Mouse (Mus musculus): ENCODE measurements around the gene Gnaz.
"Not testable (repeated sequence)": the region's sequence is repeated elsewhere in the genome, so short reads cannot be mapped to it uniquely, and the experiment has no call there.

Gnaz gene

DNA sequence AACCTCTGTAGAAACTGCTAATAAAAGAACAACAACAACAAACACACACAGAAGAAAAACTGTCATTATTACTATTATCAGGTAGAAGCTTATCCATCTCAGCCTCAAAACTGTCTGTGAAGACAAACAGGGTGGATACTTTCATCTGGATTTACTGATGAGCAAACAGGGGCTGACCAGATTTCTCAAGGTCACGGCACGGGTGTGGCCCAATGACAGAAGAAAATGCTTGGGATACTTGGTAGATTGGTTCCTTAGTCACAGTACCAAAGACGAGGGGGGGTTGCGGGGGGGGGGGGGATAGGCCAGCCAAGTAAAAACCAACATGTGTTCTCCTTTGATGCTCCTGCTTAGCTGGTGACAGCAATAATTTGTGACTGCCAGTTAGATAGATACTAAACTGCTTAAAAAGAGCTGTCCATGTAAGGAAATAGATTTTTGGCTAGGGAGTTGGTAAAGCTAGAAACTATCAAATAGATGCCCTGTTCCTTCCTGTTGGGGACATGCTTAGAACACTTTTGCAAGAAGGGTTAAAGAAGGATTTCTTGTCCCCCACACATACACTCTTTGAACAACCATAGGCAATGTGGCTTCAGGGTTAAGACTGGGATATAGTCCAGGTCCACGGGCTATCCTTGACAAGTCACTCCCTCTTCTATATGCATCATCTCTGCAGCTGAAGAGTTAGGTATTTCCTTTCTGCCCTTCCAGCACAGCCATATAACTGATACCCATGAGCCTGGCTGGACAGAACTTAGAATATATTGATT, 64.6 kb downstream of the Gnaz start:
- DNase-seq = no peak

DNA sequence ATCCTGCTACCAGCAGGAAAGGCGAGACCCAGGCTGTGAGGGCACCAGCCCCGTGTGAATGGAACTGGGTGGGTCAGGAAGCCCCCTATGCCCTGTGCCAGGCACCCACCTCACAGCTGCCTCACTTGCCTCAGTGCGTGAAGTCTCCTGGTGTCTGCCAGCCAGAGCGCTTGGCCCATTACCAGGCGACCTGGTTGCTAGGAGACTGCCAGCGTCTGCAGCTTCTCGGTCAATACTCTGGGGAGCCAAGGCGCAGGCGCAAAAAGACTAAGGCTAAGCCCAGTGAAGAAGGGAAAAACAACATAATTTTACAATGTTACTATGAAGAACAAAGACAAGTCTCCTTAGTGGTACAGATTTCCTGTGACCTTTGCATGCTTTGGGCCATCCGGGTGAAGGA, 65.4 kb downstream of the Gnaz start, which contains the start of gene Rsph14:
TSS of gene Rsph14 (minus strand) at position 192 of the 400 bp plus-strand sequence.
- peak; percentile 97 for DNase-seq

DNA sequence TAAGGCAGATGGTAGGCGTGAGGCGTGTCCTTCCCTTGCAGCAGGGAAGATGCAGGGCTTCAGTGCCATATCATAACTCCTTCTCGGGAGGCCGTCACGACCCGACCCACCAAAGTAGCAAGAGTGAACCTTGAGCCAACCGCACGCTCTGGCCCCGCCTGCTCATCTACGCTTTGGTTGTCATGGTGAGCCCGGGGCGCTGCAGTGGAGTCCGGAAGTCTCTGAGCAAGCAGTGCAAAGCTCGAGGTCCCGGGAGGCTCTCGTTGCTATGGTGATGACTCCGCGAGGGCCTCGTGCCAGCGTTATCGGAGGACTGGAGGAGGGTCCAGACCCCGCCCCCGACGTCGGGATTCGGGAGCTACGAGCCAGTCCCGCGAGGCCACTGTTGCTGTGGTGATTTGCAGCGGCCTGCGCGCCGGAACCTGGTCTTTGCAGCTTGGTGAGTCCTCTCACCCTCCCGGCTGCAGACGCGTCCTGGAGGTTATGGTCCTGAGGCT, 70.0 kb downstream of the Gnaz start, which contains the start of gene Rab36:
TSS of gene Rab36 (plus strand) at position 176 of the 497 bp plus-strand sequence.
- peak; percentile 100 for DNase-seq

DNA sequence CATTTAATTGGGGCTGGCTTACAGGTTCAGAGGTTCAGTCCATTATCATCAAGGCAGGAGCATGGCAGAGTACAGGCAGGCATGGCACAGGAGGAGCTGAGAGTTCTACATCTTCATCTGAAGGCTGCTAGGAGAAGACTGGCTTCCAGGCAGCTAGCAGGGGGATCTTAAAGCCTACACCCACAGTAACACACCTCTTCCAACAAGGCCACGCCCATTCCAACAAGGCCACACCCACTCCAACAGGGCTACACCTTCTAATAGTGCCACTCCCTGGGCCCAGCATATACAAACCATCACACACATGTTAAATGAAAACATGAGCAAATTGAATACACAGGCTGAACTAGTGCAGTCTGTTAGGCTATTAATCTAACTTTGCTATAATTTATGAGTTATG, 75.1 kb downstream of the Gnaz start:
- DNase-seq = not testable (repeated sequence)

DNA sequence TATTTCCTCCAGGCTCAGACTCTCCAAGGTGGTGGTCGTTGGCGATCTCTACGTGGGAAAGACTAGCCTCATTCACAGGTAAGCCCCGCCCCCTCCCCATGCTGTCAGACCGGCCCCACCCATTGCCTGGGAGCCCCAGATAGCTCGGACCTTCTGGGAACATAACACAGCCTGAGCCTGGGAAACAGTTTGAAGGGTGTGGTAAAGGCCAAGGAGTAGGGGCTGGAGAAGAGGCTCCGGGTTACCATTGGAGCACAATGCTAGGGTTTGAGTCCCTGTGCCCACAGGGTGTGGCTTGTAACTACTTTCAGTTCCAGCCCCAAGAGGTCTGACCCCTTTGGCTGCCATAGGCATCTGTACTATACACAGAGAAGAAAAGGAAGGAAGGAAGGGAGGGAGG, 77.5 kb downstream of the Gnaz start:
- no peak for DNase-seq

DNA sequence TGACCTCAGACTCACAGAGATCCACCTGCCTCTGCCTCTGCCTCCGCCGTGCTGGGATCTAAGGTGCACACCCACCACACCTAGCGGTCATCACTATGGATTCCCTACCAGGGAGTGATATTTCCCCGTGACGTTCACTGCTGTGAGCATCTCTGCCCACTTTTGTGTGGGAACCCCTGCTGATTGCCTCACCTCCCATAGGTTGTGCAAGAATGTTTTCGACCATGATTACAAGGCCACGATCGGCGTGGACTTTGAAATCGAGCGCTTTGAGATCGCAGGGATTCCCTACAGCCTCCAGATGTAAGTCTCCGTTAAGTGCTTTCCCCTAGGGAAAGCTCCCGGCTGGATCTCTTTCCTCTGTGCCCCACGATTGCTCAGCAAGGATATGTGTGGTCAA, 78.9 kb downstream of the Gnaz start:
- no peak for DNase-seq

DNA sequence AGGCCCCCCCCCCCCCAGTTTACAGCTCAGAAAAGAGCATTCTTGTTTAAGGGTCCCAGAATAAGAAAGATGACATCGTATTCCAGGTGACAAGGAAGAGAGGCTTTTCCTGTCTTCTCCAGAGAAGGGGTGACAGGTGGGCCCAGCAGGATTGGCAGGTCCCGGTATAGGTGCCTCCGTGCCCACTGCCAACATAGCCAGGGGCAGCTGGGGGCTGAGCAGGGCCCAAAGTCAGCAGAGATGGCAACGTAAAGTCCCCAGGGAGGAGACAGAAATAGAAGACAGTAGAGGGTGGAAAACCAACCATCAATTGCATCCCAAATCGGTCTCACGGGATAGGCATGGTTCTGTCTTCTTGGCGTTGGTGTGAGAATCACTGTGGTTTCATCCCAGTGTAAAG, 81.7 kb downstream of the Gnaz start:
- DNase-seq = peak; percentile 80

DNA sequence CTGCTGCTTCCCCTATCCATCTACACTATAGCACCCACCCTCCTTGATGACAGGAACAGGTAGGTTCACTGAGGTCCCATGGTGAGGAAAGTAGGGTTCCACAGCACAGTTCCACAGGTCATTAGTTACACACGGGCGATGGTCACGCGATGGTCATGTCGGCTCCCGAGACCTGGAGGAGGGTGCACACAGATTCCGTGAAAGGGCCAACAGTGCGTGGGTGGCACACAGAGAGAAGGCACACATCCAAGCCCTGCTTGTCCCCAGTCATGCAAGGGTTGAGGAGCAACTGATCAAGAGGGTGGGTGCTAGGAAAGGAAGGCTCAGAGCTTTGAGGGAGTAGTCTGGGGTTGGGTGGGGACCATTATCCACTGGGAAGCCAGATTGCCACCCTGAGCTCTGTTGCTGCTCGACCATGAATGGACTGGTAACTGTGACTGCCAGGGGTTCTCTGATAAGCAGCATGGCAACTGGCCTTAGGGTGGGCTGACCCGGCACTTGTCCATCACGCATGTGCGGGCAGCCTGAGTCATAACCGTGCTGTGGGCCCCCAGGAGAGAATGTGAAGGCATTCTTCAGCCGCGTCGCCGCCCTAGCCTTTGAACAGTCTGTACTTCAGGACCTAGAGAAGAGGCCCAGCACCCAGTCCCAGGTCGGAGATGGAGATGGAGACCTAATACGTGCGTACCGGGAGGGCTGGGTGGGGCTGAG, 84.5 kb downstream of the Gnaz start:
- DNase-seq = peak; percentile 86

DNA sequence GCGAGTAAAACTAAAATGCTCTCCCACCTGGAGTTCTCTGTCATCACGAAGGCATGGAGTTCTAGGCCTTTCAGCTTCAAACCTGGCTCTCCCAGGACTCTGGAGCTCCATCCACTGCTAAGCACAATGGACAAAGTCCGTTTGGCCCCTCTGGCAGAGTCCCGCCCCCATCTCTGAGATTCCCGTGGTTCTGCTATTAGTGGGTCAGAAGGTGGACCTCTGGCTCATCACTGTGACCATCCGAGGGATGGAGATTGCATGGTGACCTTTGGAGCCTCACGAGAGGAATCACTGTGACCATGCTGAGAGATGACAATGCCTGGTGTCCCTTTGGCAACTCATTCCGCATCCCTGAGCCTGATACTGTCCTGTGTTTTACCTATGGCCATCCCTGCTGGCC, 85.9 kb downstream of the Gnaz start:
- peak; percentile 83 for DNase-seq

DNA sequence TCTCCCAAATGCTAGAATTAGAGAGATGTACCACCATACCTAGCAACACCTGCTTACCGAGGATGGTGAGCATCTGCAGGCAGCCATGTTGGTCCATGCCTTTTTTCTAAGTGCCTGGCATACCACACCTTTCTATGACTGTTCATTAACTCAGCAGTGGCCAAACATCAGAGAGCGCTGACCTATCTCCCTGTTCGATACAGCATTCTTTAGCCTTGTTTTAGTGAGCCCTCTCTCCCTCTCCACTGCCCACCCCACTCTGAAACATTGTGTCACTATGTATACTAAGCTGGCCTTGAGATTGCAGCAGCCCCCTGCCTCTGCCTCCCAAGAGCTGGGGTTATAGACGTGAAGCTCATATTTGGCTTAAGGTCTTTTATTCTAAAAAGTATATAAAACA, 86.7 kb downstream of the Gnaz start:
- no peak for DNase-seq

DNA sequence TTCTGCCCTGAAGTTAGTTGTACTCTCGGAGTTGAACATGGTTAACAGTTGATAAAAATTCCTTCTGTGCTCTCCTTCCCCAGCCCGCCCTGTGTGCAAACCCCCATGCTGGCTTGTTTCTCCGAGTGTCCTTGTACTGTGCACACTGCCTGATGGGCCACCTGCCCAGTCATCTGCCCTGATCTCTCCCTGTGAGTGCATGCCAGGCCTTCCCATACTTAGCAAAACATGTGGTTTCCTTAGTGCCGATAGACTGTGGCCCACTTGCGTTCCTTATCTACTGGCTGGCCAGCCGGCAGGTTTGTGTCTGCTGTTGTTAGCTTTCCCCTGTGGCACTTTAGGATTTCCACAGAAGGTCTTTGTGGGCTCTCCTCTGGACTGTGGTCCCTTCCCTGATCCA, 87.1 kb downstream of the Gnaz start:
- DNase-seq = peak; percentile 96

DNA sequence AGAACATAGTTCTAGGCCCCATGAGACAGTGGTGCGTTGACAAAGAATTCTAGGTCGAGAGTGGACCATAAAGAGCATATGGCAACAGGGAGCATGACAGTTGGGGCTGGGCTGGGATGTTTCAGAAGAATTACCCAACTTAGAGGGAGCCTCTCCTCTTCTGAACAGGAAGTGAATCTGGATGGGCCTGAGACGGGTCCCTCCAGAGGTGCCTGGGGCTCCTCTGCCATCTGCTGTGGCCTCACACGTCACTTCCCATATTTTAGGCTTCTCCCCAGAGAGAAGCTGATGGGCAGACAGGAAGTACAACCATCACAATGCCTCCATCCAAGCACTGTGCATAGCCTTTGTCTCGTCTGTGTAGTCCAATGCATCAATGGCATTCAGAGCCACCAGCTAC, 88.7 kb downstream of the Gnaz start:
- peak; percentile 83 for DNase-seq

DNA sequence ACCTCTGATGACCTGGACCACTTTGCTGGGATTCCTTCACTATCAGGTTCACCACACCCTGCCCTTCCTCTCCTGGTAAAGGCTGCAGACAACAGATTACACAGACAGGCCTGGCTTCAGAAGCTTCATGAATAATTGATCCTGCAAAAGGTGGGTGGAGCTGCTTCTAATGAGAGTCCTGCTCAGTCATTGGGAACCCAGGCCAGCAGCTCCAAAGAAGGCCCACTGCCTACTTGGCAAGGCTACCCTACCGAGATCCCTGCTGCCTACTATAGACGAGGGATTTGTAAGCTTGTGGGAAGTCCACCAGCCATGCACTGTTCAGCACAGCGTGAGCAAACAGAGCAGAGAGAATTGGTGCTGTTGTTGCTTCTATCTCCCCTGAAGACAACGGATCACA, 89.3 kb downstream of the Gnaz start:
- DNase-seq = peak; percentile 88

DNA sequence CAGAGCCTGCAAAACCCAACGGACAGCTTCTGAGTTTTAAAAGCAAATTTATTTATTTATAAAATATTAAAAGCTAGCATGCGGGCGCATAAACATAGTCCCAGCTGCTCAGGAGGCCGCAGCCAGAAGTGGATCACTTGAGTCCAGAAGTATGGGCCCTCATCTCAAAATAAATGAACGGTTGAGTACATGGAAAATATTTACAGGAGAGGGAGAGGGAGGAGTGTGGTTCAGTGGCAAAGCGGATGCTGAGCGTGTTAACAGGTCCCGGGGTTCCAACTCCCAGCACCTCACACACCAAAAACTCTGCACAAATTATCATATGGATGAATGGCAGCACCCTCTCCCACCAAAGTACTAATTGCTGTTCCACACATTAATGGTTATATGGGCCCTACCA, 91.4 kb downstream of the Gnaz start:
- peak; percentile 83 for DNase-seq

DNA sequence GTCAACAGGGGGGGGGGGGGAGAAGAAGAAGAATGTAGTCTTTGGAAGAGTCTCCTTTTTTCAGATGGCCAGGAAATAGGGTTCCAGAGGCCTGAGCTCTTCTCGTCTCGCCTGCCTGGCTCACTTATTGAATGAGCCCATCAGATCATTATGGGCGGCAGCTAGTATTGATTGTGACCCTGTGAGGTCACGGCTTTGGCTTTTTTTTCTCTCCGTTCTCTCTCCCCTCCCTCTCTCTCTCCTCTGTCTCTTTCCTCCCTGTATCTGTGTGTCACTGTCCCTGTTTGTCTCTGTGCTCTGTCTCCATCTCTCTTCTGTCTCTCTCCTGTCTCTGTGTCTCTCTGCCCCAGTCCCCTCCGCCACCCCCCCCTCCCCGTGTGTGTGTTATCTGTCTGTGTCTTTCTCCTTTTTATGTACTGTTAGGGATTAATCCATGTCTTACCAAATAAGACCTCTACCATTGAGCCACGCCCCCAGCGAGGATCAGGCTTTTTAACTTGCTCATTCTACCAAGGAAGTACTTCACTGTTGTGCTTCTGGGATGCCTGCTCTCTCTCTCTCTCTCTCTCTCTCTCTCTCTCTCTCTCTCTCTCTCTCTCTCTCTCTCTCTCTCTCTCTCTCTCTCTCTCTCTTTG, 91.9 kb downstream of the Gnaz start:
- peak; percentile 87 for DNase-seq

DNA sequence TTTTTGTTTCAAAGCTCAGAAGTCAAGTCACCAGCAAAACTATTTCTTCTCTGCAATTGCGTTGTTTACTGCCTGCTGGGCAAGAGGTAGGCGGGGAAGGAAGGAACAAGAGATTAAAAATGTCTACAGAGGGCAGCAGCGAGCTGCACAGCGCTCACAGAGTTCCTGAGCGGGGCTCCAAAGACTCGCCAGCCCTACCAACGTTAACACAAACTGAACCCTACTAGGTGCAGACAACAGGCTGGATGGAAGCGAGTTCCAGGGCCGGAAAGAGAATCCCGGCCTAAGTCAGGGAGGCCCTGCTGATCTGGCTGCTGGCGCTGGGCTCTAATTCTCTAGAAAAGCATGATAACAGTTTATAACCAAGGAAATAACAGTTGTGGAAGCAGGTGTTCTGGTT, 92.4 kb downstream of the Gnaz start:
- DNase-seq = peak; percentile 96

DNA sequence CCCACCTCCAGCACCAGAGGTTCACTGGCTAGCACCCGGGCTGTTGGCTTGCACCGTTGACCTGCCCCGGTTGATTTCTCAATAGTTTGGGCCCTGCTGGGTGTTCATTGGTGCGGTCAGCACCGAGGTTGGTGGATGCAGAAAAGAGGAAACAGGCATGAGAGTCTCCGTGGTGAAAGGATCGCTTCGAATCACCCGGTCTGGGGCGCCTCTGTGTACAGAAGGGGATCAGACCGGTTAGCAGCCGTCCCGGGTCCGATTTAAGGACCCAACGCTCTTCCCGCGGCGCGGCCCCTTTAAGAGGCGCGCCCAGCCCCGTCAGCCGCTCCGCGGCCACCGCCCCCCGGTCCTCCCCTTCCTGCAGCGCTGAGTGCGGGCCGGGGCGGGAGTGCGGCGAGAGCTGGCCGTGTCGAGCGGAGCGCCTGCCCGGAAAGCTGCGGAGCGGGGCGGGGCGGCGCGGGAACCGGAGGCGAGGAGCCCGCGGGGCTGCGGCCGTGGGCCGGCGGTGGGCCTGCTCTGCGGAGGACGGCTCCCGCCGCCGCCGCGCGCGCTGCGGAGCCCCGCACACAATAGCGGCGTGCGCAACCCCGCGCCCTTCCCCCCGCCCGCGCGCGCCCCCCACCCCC, 93.4 kb downstream of the Gnaz start, which contains the start of gene Bcr:
TSS of gene Bcr (plus strand) at position 376 of the 626 bp plus-strand sequence.
- DNase-seq = peak; percentile 99

DNA sequence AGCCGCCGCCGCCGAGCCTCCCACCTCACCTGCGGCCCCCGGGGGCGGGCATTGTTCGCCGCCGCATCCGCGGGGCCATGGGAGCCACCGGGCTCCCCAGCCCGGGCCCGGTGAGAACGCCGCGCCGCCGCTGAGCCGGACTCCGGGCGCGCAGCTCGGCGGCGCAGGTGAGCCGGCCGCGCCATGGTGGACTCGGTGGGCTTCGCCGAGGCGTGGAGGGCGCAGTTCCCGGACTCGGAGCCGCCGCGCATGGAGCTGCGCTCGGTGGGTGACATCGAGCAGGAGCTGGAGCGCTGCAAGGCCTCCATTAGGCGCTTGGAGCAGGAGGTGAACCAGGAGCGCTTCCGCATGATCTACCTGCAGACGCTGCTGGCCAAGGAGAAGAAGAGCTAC, 93.9 kb downstream of the Gnaz start:
- DNase-seq = no peak

DNA sequence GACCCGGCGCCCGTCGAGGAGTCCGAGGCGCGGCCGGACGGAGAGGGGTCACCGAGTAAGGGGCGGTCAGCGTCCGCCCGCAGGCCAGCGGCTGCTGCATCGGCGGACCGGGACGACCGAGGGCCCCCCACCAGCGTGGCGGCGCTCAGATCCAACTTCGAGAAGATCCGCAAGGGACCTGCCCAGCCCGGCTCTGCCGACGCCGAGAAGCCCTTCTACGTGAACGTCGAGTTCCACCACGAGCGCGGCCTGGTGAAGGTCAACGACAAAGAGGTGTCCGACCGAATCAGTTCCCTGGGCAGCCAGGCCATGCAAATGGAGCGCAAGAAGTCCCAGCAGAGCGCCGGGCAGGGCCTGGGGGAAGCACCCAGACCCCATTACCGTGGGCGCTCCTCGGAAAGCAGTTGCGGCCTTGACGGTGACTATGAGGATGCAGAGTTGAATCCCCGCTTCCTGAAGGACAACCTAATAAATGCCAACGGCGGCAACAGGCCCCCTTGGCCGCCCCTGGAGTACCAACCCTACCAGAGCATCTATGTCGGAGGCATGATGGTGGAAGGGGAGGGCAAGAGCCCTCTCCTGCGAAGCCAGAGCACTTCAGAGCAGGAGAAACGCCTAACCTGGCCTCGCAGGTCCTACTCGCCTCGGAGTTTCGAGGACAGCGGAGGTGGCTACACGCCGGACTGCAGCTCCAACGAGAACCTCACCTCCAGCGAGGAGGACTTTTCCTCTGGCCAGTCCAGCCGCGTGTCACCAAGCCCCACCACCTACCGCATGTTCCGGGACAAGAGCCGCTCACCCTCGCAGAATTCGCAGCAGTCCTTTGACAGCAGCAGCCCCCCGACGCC, 94.6 kb downstream of the Gnaz start:
- peak; percentile 91 for DNase-seq

DNA sequence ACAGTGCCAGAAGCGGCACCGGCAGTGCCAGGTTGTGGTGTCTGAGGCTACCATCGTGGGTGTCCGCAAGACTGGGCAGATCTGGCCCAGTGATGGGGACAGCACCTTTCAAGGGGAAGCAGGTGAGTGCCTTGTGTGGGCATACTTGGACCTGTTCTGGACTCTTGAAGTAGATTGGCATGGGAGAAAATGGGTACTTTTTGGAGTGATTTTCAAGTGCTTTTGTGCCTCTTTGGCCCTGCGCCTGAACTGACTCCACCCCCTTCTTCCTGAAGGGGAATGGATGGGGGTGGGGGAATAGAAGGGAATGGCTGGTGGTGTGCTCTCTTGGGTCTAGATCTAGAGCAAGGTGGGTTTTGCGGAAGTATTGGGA, 95.2 kb downstream of the Gnaz start:
- peak; percentile 95 for DNase-seq

DNA sequence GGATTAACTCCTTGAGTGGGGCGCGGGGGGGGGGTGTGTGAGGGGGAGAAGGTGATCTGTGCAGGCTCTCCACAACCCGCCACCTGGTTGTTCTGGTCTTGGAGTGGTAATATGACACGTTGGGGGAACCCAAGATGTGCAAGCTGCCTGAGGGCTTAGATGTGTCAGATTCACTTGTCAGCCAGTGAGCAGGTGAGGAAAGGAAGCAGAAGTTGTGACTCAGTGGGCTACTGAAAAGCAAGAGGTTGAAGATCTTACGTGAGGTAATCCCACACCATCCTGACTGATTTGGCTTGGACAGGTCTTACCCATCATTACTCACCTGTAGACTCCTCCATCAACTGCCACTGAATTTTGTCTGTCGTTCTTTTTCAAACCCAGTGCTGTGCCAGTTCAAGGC, 95.6 kb downstream of the Gnaz start:
- peak; percentile 81 for DNase-seq

DNA sequence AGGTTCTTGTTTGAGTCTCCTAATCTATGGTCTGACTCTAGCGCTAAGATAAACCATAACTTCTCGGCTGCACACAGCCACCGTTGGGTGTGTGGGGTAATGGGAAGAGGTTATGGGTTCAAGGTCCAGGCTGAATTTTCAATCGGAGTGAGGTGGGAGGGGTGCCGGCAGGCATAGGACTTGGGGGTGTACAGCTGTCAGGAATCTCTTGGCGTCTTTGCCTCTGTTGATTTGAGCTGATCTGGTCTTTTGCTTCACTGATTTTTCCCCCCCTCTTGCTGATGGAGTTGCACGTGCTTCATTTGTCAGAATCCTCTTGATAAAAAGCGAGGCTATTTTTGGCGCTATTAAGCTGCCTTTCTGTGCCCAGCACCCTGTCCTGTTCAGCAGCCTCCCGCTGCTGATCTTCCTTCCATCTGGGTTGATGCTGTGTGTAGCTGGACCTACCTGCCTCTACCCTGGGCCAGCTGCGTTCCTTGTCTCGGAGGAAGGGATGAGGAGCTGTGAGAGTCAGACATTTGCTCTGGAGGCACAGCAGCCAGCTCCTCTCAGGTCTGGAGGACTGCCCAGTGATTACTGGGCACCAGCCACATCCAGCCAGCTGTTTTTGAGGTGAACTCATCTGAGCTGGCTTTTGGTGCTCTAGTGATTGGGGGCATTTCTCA, 96.5 kb downstream of the Gnaz start:
- peak; percentile 92 for DNase-seq
